Mouse (Mus musculus) kidney, postnatal 14 days (tissue): ENCODE measurements at regions not wholly inside any gene's neighbourhood (a gene's known extent, or its start where the extent isn't known, plus 50 kb on each side); places are given as distances from the start of the nearest gene placed in this dataset.
A peak's percentile ranks its signal among the peaks of the same experiment; 100 is the strongest.

Experiments
- DNase-seq: peaks from one replicate; pipeline ENCODE4 v3.0.0; 2022; ENCODE audit warnings: mixed read lengths

- DNase-seq: no peak
Measured at GRCm38 (mm10) chr16:9358651-9359050, 528.8 kb downstream of the 1810013L24Rik start.

GRCm38 (mm10) chr16:9359399-9360135, 529.7 kb downstream of the 1810013L24Rik start:
- DNase-seq: no peak

GRCm38 (mm10) chr16:9360741-9361255, 530.9 kb downstream of the 1810013L24Rik start:
- no peak for DNase-seq

GRCm38 (mm10) chr16:9362116-9362515, 532.2 kb downstream of the 1810013L24Rik start:
- peak; percentile 12 for DNase-seq

- no peak for DNase-seq
Measured at GRCm38 (mm10) chr16:9364105-9364504, 534.2 kb downstream of the 1810013L24Rik start.

- no peak for DNase-seq
Measured at GRCm38 (mm10) chr16:9390986-9391385, 561.1 kb downstream of the 1810013L24Rik start.

- no peak for DNase-seq
Measured at GRCm38 (mm10) chr16:9404736-9405135, 574.8 kb downstream of the 1810013L24Rik start.

- no peak for DNase-seq
Measured at GRCm38 (mm10) chr16:9408196-9408595, 578.3 kb downstream of the 1810013L24Rik start.

- no peak for DNase-seq
Measured at GRCm38 (mm10) chr16:9430509-9430908, 564.9 kb downstream of the Grin2a start.

- DNase-seq: no peak
Measured at GRCm38 (mm10) chr16:9439300-9439856, 556.0 kb downstream of the Grin2a start.

GRCm38 (mm10) chr16:9439891-9440290, 555.5 kb downstream of the Grin2a start:
- DNase-seq: no peak

GRCm38 (mm10) chr16:9452058-9452457, 543.3 kb downstream of the Grin2a start:
- no peak for DNase-seq

- no peak for DNase-seq
Measured at GRCm38 (mm10) chr16:9457574-9457973, 537.8 kb downstream of the Grin2a start.

- DNase-seq: no peak
Measured at GRCm38 (mm10) chr16:9462497-9462896, 532.9 kb downstream of the Grin2a start.

- no peak for DNase-seq
Measured at GRCm38 (mm10) chr16:9469394-9469793, 526.0 kb downstream of the Grin2a start.

- no peak for DNase-seq
Measured at GRCm38 (mm10) chr16:9485291-9485690, 510.1 kb downstream of the Grin2a start.

GRCm38 (mm10) chr16:9498301-9498700, 497.1 kb downstream of the Grin2a start:
- DNase-seq: no peak

- DNase-seq: peak; percentile 67
Measured at GRCm38 (mm10) chr16:9501713-9502112, 493.6 kb downstream of the Grin2a start.

GRCm38 (mm10) chr16:9509666-9510065, 485.7 kb downstream of the Grin2a start:
- DNase-seq: no peak

GRCm38 (mm10) chr16:9514538-9514937, 480.8 kb downstream of the Grin2a start:
- no peak for DNase-seq
